Mouse (Mus musculus): ENCODE measurements around the gene Zfp568.
A peak's percentile ranks its signal among the peaks of the same experiment; 100 is the strongest.

The Zfp568 gene

DNA sequence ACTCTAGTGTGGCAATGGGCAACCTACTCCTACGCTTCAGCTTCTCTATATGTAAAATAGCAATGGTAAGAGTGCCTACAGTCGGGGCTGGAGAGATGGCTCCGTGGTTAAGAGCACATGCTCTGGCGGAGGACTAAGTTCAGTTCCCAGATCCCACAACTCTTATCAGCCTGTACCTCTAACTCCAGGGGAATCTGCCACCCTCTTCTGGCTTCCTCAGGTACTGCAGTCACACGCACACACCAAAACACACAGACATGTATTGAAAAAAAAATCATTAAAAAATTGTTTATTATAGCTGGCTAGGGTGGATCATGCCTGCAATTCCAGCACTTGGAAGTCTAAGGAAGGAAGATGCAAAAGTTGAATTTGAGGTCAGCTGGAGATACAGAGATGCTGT lies 78.7 kb downstream of the Zfp568 start:
- DNase-seq: no peak

DNA sequence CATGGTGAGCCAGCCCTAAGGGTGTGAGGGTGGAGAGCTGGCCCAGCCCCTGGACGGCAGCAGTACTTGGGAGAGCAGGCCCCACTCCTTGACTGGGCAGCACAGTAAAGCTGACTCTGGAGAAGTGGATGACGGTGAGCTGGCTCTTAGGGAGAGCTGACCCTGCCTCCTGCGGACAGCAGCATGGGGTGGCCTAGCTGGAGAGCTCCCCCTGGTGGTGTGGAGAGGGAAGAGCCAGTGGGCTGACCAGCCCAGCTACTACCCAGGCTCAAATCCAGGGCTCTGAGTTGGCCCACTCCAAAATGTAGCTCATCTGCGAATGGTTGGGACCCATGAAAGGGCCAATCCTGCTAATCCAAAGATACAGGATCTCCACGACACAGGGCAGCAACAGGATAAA lies 80.9 kb downstream of the Zfp568 start:
- DNase-seq: no peak

DNA sequence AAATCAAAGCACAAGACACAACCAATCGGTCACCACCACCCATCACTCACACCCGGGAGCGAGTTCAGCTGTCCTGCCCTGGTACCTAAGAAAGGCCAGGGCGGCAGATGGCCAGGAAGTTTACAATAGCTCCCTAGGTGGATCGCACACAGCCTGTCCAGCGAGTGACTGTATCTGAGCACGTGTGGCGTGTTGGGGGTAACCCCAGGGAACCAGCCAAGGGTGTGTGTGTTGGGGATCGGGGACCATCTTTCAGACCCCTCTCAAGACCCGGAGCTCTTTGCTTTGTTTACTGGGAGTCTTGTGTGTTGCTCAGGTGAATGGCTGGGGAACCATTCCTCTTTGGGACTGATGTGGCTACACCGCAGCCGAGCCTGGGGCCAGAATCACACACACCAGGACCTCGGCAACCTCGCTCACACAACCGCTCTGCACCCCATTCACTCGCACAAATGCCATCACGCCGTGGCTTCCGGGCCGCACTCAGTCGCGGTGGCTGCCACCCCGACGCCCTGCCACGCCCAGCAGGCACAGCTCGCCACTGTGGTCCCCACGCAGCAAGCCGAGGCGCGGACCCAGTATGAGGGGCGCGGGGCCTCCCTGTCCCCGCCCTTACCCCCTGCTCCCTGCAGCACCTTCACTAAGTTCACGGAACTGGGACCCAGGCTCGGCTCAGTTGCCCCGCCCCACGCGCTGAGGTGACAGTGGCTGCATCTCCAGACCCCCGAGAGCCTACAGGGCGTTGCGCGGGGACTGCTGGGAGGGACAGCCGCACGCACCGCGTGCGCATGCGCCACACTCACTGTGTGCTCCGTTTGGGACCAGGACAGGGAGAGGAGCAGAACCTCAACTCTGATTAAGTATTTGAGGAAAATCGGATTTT lies 88.6 kb downstream of the Zfp568 start, which contains the start of gene Zfp82:
Gene Zfp82 (minus strand): TSS at position 755 of the 883 bp plus-strand sequence.
- peak; percentile 79 for DNase-seq

All from lung, postnatal 14 days (tissue).